Comparison of ENCODE assay signal across 7 mouse cellular contexts in the genomic region with DNA sequence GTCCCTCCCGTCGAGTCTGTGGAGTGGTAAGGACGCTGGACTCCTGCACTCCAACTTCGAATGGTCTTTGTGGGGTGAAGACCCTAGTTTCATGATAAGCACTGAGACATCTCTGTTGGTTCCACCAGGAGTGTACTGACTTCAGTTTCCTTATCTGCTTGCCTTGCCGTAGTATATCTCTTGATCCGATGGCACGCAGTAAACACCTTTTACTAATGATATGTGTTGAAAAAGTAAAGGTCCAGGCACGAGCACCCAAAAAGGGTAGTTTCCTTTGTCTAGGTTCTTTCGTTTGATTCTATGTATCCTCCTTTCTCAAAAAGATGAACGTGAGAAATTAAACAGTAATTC. TPM values are rescaled to one million over a fixed set of nuclear protein-coding genes. Genes with fewer than 3 reads are reported as not detected.
DNase-seq lines count a peak whose midpoint lies in the region; ATAC-seq and TF ChIP-seq lines count a peak whose summit lies in the region.

No protein-coding gene starts in this region.

- peaks cover 54% of the 10 kb centered on the region for H3K27me3 ChIP-seq in lung, embryonic 14.5 days (ENCODE audit: insufficient read depth, low read length)
- peaks cover 47% of the 10 kb centered on the region for H3K27me3 ChIP-seq in limb, embryonic 12.5 days

- ATAC-seq in lung, embryonic 14.5 days (ENCODE audit: insufficient read depth) = peak; percentile 32; the same call in 1 of the 2 replicates
- ATAC-seq in erythroid progenitor cell, adult 5-6 weeks (replicated peaks; ENCODE audit: low FRiP score, poor library complexity, severe bottlenecking) = peak; percentile 41; the same call in 1 of the 2 replicates
- ATAC-seq in limb, embryonic 12.5 days (ENCODE audit: insufficient number of reproducible peaks, insufficient read depth, low FRiP score, low TSS enrichment, low read depth) = no peak

- H3K9ac ChIP-seq in lung, embryonic 14.5 days = peak overlapping the region; percentile 50
- H3K9ac ChIP-seq in limb, embryonic 12.5 days (replicated peaks) = peak overlapping the region; percentile 67; the same call in 1 of the 2 replicates

- H3K4me3 ChIP-seq in lung, embryonic 14.5 days (ENCODE audit: low read depth, low read length) = peak overlapping the region; percentile 68
- H3K4me3 ChIP-seq in limb, embryonic 12.5 days (replicated peaks) = peak overlapping the region; percentile 65
- H3K4me3 ChIP-seq in olfactory bulb, adult 2 months (ENCODE audit: insufficient read depth, low read depth, low read length) = peak overlapping the region; percentile 89

- no peaks in the 10 kb centered on the region for H3K36me3 ChIP-seq in lung, embryonic 14.5 days (ENCODE audit: insufficient read depth)
- no peaks in the 10 kb centered on the region for H3K36me3 ChIP-seq in limb, embryonic 12.5 days

- no peak for TF ChIP-seq POLR2A in olfactory bulb, adult 2 months (IDR thresholded peaks at IDR 0.05; ENCODE audit: insufficient read depth, low read depth, low read length)

- H3K4me1 ChIP-seq in lung, embryonic 14.5 days (ENCODE audit: insufficient read depth) = no peaks in the 10 kb centered on the region; the same call in 1 of the 2 replicates
- H3K4me1 ChIP-seq in limb, embryonic 12.5 days (replicated peaks) = peaks cover 13% of the 10 kb centered on the region
- peaks cover 4% of the 10 kb centered on the region; the same call in 1 of the 2 replicates for H3K4me1 ChIP-seq in olfactory bulb, adult 2 months (ENCODE audit: control insufficient read depth, insufficient read depth, low read length)

- no peaks in the 10 kb centered on the region for H3K9me3 ChIP-seq in lung, embryonic 14.5 days (ENCODE audit: low read depth, low read length)
- H3K9me3 ChIP-seq in limb, embryonic 12.5 days = no peaks in the 10 kb centered on the region

- DNase-seq in lung, embryonic 14.5 days = no peak
- DNase-seq in lung, postnatal 36 days = no peak
- DNase-seq in adrenal gland, postnatal 4 days (ENCODE audit: low spot score in 2 of 2) = no peak
- DNase-seq in embryo, embryonic 9.5 days (ENCODE audit: extremely low spot score) = no peak

- no peak overlapping the region for H3K27ac ChIP-seq in lung, embryonic 14.5 days (ENCODE audit: low read depth)
- no peak overlapping the region for H3K27ac ChIP-seq in limb, embryonic 12.5 days
- peak overlapping the region; percentile 92 for H3K27ac ChIP-seq in olfactory bulb, adult 2 months (ENCODE audit: insufficient read depth, low read depth, low read length)

- WGBS in lung, embryonic 14.5 days = 9% methylated on average over 10 of the region's 10 CpGs
- 16% methylated on average over 10 of the region's 10 CpGs for WGBS in limb, embryonic 12.5 days
- WGBS in olfactory bulb, adult 2 months = 3% methylated on average over 10 of the region's 10 CpGs

- H3K4me2 ChIP-seq in lung, embryonic 14.5 days = peak overlapping the region; percentile 97
- peak overlapping the region; percentile 98 for H3K4me2 ChIP-seq in limb, embryonic 12.5 days

- no peak for TF ChIP-seq CTCF in lung, embryonic 14.5 days (IDR thresholded peaks at IDR 0.05; ENCODE audit: low read depth)
- TF ChIP-seq CTCF in olfactory bulb, adult 2 months (IDR thresholded peaks at IDR 0.05; ENCODE audit: insufficient read depth, low read depth, low read length) = no peak

RNA-seq across cellular contexts. Expression of a gene that starts 0.4 kb away (rescaled TPM):
- polyA plus RNA-seq in lung, embryonic 14.5 days (2014; fragmentation: Nextera tagmentation; extraction: Ambion mirVana) = 1.6 and 2.2 TPM in 2 replicates
- 2.5 and 3.4 TPM in 2 replicates for total RNA-seq in erythroid progenitor cell, adult 5-6 weeks (2015; ENCODE audit: low replicate concordance)
- 1.4 and 2.8 TPM in 2 replicates for total RNA-seq in erythroid progenitor cell, adult 5-6 weeks (2017; ENCODE audit: low replicate concordance)
- 2.1 and 3.0 TPM in 2 replicates for polyA plus RNA-seq in limb, embryonic 12.5 days (2016; fragmentation: Nextera tagmentation; extraction: Ambion mirVana)
- polyA plus RNA-seq in olfactory bulb, adult 2 months (2012; ENCODE audit: insufficient read depth, insufficient read length, low replicate concordance, missing spikeins) = 159 and 312 TPM in 2 replicates
- 10 to 100 TPM; 17.7 to 18.6 TPM for total RNA-seq in adrenal gland, postnatal 4 days (2021)

RNA-seq across cellular contexts. Expression of a gene that starts 45.5 kb away (rescaled TPM):
- 9.9 and 11.0 TPM in 2 replicates for polyA plus RNA-seq in lung, embryonic 14.5 days (2014; fragmentation: Nextera tagmentation; extraction: Ambion mirVana)
- total RNA-seq in erythroid progenitor cell, adult 5-6 weeks (2015; ENCODE audit: low replicate concordance) = 5.0 and 5.4 TPM in 2 replicates
- total RNA-seq in erythroid progenitor cell, adult 5-6 weeks (2017; ENCODE audit: low replicate concordance) = 13.2 and 14.8 TPM in 2 replicates
- polyA plus RNA-seq in limb, embryonic 12.5 days (2016; fragmentation: Nextera tagmentation; extraction: Ambion mirVana) = 11.8 and 12.3 TPM in 2 replicates
- not detected in 2 replicates for polyA plus RNA-seq in olfactory bulb, adult 2 months (2012; ENCODE audit: insufficient read depth, insufficient read length, low replicate concordance, missing spikeins)
- total RNA-seq in adrenal gland, postnatal 4 days (2021) = 1 to 10 TPM; 3.2 to 6.1 TPM

RNA-seq across cellular contexts. Expression of a gene that starts 45.6 kb away (rescaled TPM):
- polyA plus RNA-seq in lung, embryonic 14.5 days (2014; fragmentation: Nextera tagmentation; extraction: Ambion mirVana) = 0.21 and 0.72 TPM in 2 replicates
- 8.8 TPM in 1 of 2 replicates, not detected in the other for total RNA-seq in erythroid progenitor cell, adult 5-6 weeks (2015; ENCODE audit: low replicate concordance)
- total RNA-seq in erythroid progenitor cell, adult 5-6 weeks (2017; ENCODE audit: low replicate concordance) = not detected in 2 replicates
- polyA plus RNA-seq in limb, embryonic 12.5 days (2016; fragmentation: Nextera tagmentation; extraction: Ambion mirVana) = 0.47 and 0.81 TPM in 2 replicates
- polyA plus RNA-seq in olfactory bulb, adult 2 months (2012; ENCODE audit: insufficient read depth, insufficient read length, low replicate concordance, missing spikeins) = not detected in 2 replicates
- total RNA-seq in adrenal gland, postnatal 4 days (2021) = 1 to 10 TPM in 1 of 2 experiments, under 1 TPM in 1; 0.34 to 1.0 TPM

Comparison
In these comparisons a context has a peak if more than half of its experiments do, and no peak if none do; other contexts are left out.
1. RNA of a gene that starts 0.4 kb away (polyA plus RNA-seq): 159 to 312 TPM in olfactory bulb, adult 2 months; 1.6 to 2.2 TPM in lung, embryonic 14.5 days and 2.1 to 3.0 TPM in limb, embryonic 12.5 days; every median in the first group is over 10 times any median in the second.
2. RNA of a gene that starts 45.5 kb away (polyA plus RNA-seq): 11.8 to 12.3 TPM in limb, embryonic 12.5 days and 9.9 to 11.0 TPM in lung, embryonic 14.5 days; not detected in olfactory bulb, adult 2 months; every median in the first group is over 10 times any median in the second.
3. Peak in every context shown above with its lines, with median percentiles within 50 percentile points of each other: H3K4me3 ChIP-seq.